Mouse (Mus musculus) ES-E14 (cell line): Measurements from ENCODE around the gene Pole2.

ENCODE experiments used
- CHD2 ChIP-seq: IDR thresholded peaks from 2 replicates; pipeline ENCODE4 v1.6.1; 2014; ENCODE audit warnings: mild to moderate bottlenecking, low read depth, low read length, inconsistent platforms
- ZC3H11A ChIP-seq: IDR thresholded peaks from 2 replicates; pipeline ENCODE4 v1.6.1; 2012; ENCODE audit warnings: low read depth, mild to moderate bottlenecking, inconsistent platforms, low read length, borderline replicate concordance

- TF ChIP-seq ZC3H11A = no peak
- no peak for TF ChIP-seq CHD2
Observed at GRCm38 (mm10) chr12:69220613-69221277, 7.2 kb downstream of the Pole2 start.
